Mouse (Mus musculus): ENCODE measurements around the gene Chfr.
A peak's percentile ranks its signal among the peaks of the same experiment; 100 is the strongest.
"Not testable (repeated sequence)": the region's sequence is repeated elsewhere in the genome, so short reads cannot be mapped to it uniquely, and the experiment has no call there.

Chfr gene

DNA sequence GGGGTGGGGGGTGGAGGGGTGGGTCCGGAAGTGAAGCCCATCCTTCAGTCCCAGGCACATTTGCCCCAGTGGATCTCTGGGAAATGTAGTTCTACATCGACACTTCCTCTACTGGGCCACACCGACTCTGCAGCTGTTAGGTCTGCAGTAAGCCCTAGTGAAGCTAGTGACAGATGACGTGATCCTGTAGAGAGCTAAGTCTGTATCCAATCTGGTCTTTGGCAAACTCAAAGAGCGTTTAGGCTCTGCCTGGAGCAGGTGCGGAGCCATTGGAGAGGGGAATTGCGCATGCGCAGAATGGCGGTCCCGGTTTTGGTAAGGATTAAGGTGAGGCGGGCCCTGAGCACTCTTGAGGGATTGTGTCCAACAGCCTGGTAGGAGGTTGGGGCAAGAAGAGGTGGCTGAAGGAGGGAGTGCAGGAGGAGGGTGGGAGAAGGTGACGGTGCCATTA, 25.6 kb upstream of the Chfr start, which contains the start of gene Zfp605:
TSS of gene Zfp605 (plus strand) at position 102 of the 451 bp plus-strand sequence.
- peak; percentile 93 to 94 for DNase-seq

DNA sequence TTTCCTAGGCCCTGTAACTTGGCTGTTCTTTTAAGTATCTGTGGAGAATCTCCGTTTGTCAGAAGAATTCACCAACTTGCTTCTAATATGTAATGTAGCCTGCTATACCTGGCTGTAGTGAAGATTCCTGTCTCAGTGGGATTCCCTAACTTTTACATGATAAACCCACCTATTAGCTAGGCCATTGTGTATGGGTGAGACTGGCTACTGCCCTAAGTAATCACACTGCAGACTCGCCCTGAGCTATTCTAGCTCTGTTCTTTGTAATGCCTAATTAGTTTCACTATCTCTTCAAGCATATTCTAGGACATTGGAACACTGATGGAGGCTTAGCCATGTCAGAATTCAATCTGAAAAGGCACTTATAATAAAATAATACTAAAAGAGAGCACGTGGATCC, 13.3 kb upstream of the Chfr start:
- DNase-seq, result not testable (repeated sequence)

GRCm38 (mm10) chr5:110136087-110136464, 434 bp downstream of the Chfr start:
- no peak for DNase-seq

GRCm38 (mm10) chr5:110137816-110138215, 2.2 kb downstream of the Chfr start:
- no peak for DNase-seq

GRCm38 (mm10) chr5:110139325-110139724, 3.7 kb downstream of the Chfr start:
- no peak for DNase-seq

DNA sequence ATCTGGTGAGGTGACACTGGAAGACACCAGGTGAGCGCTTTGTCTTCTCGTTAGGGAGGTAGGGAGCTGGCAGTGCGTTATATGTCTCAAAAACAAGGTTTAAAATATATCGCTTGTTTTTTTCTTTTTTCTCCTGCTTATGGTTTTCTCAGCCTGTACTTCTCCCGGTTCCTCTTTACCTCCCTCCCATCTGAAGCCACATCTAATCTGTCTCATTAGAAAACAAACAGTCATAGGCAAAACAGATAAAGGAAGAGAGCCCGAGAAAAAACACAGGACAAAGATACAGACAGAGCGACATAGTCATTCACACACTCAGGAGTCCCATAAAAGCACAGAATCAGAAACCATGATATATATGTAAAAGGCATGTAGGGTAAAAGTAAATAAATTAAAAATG, 4.8 kb downstream of the Chfr start:
- no peak for DNase-seq

- no peak for DNase-seq
Measured at GRCm38 (mm10) chr5:110142309-110142708, 6.7 kb downstream of the Chfr start.

DNA sequence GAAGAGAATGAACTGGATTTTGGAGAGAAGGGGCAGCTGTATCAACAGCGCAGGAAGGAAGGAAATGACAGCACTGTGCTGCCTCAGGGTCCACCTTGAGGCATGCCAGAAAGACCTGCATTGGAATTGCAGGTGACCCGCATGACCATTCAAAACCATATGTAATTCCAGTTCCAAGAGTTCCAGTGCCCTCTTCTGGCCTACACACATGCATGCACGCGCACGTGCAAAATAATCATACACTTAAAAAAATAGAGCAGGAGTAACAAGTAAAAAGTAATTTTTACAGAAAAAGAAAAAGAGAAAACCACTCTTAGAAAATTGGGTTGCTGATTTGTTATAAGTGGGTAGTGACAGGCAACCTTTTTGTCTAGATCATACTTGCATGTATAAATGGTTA, 7.4 kb downstream of the Chfr start:
- peak; percentile 9 to 20 for DNase-seq

- no peak for DNase-seq
Measured at GRCm38 (mm10) chr5:110169374-110169773, 33.7 kb downstream of the Chfr start.

- peak; percentile 94 to 98 for DNase-seq
Measured at GRCm38 (mm10) chr5:110176362-110177020, 40.8 kb downstream of the Chfr start, which contains the start of gene Golga3. TSS of gene Golga3 (plus strand) at chr5:110176701.

DNA sequence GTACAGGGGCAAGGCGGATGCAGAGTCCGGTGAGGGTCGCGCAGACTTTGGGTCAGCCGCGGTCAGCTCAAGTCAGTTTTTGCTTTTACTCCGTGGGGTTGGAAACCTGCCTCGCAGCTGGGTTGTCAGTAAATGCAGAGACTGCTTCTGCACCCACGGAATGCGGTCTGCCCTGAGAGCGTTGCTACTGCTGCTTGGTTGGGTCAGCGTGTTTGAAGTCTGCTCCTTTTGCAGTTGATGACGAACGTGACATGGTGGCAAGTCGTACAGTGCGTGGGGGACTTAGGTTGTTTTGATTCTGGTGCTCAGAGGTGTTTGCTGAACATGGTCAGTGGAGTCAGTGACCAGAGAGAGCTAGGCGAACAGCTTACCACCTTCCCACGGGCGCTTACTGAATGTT, 41.4 kb downstream of the Chfr start:
- DNase-seq, result no peak

DNA sequence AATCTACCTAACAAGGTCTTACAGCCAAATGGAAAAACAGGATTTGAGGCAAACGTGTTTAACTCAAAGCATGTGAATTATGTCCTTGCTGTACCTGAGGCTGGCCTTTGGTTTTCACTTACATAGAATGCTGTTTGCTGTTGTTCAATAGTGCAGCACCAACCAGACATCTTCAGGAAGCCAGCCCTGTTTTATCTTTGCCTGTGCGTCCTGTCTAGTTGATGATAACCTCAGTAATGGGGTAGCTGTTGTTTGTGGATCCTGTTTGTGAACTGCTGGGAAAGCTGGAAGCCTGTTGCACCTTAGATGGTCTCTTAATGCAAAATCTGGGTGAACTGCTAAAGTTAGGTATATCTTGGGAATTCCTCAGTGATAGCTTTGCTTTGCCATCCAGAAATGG, 43.0 kb downstream of the Chfr start:
- no peak for DNase-seq

DNA sequence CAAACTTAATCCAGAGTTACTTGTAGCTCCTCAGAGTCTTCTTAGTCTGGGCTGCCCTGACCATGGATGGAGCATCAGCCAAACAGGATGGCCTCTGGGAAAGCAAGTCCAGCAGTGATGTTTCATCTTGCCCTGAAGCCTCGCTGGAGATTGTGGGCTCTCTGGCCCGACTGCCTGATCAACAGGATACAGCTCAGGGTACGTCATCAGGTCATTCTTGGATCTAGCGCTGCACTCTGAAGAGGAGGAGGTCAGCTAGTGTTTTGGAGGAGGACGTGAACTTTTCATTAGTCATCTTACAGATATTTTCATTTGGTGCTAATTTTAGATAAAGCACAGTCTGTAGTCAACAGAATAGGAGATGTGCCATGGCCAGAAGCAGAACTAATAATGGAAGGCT, 46.1 kb downstream of the Chfr start:
- no peak for DNase-seq

DNA sequence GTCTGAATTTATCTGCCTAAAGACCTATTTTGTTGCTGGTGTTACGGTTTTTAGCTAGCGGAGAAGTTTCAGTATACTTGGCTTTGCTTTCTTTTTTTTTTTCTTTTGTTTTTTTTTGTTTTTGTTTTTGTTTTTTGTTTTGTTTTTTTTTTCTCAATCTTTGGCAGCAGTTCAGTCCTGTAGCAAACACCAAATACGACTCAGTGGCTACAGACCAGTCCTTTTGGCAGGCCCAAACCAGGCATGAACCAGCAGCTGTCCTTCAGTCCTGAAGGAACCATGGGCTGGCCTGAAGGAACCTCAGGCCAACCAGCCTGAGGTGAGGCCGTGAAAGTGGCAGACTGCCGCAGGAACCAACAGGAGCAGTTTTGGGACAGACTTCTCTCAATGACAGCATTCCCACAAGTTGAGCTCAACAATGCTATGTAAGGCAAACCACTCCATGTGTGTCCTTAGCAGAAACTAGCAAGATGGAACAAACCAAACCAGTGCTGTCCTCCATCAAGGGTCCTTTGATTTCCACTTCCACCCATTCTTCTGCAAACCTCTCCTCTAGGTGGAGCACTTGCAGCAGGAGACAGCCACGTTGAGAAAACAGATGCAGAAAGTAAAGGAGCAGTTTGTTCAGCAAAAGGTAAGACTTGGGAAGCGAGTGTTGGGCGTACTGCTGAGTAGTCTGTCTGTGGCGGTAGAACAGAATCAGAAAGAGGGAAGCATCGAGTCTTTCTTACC, 67.7 kb downstream of the Chfr start:
- DNase-seq, result no peak

GRCm38 (mm10) chr5:110204777-110205176, 69.1 kb downstream of the Chfr start:
- DNase-seq, result peak in 1 of 2 experiments; percentile 6

- DNase-seq, result no peak
Measured at GRCm38 (mm10) chr5:110211312-110211711, 75.7 kb downstream of the Chfr start.

- DNase-seq, result no peak
Measured at GRCm38 (mm10) chr5:110216780-110217179, 81.1 kb downstream of the Chfr start.

GRCm38 (mm10) chr5:110220331-110220730, 84.7 kb downstream of the Chfr start:
- no peak for DNase-seq
